In genomic region chr13:97766600-97766999, GRCm38 (mm10) we compare ENCODE assay signal across 24 mouse cellular contexts. TPM values are rescaled to one million over a fixed set of nuclear protein-coding genes. Genes with fewer than 3 reads are reported as not detected.
A peak's percentile ranks its signal among the peaks of the same experiment; 100 is the strongest.
DNase-seq lines count a peak whose midpoint lies in the region; ATAC-seq and TF ChIP-seq lines count a peak whose summit lies in the region.
"Had no signal": no experiment of that assay in that cellular context is flagged by ENCODE, and none has a peak within 500 bp of the region (broad histone marks: within the 10 kb centered on the region; RNA-seq: fewer than 3 reads in every experiment).

No protein-coding gene starts in this region.

- DNase-seq in left cerebral cortex, adult 2 months (ENCODE audit: extremely low spot score in 1 of 2, low spot score in 2 of 2): no peak
- DNase-seq in left cerebral cortex, postnatal 36 days (ENCODE audit: low spot score in 2 of 2): no peak
- no peak for DNase-seq in cerebellum, postnatal 4 days (ENCODE audit: low spot score in 2 of 2)
- DNase-seq in spleen, adult 12 weeks (ENCODE audit: low spot score): no peak
- DNase-seq in gastrocnemius, postnatal 25 days: no peak
- DNase-seq: adrenal gland, adult 2 months; adrenal gland, postnatal 25 days; cerebellum, adult 2 months; cerebellum, postnatal 10 days; forebrain, postnatal 0 days; gastrocnemius, adult 2 months; heart, adult 2 months; heart, postnatal 14 days had no signal

- H3K4me3 ChIP-seq in left cerebral cortex, adult 2 months: no peak overlapping the region
- no peak overlapping the region for H3K4me3 ChIP-seq in liver, embryonic 12.5 days
- no peak overlapping the region for H3K4me3 ChIP-seq in liver, embryonic 16.5 days (ENCODE audit: low read depth, low read length)
- H3K4me3 ChIP-seq: embryonic facial prominence, embryonic 12.5 days; forebrain, embryonic 13.5 days; gastrocnemius, adult 2 months; heart, adult 2 months; heart, embryonic 15.5 days; hindbrain, embryonic 10.5 days had no signal

- peak overlapping the region; percentile 40 for H3K4me2 ChIP-seq in liver, embryonic 12.5 days
- H3K4me2 ChIP-seq in liver, embryonic 16.5 days (ENCODE audit: low read depth, low read length): peak overlapping the region; percentile 26; the same call in 1 of the 2 replicates
- H3K4me2 ChIP-seq: embryonic facial prominence, embryonic 12.5 days; forebrain, embryonic 13.5 days; heart, embryonic 11.5 days; heart, embryonic 15.5 days; hindbrain, embryonic 14.5 days had no signal

- TF ChIP-seq CTCF in left cerebral cortex, adult 2 months (IDR thresholded peaks at IDR 0.05): no peak

- H3K27ac ChIP-seq in left cerebral cortex, adult 2 months: peak overlapping the region; percentile 25
- H3K27ac ChIP-seq in liver, embryonic 12.5 days: peak overlapping the region; percentile 68
- peak overlapping the region; percentile 79 for H3K27ac ChIP-seq in liver, embryonic 16.5 days (ENCODE audit: low read length)
- H3K27ac ChIP-seq: embryonic facial prominence, embryonic 12.5 days; forebrain, embryonic 13.5 days; gastrocnemius, adult 2 months; heart, adult 2 months; heart, embryonic 15.5 days; hindbrain, embryonic 10.5 days; hindbrain, embryonic 14.5 days had no signal

- intact Hi-C loops in left cerebral cortex, adult 2 months (cut with DNase I): loop anchor here (5.0 kb wide), 1 partner anchor 109 kb away; no protein-coding TSS in a partner anchor
- intact Hi-C loops in left cerebral cortex, postnatal 36 days (cut with DNase I): loop anchor here (5.0 kb wide), 1 partner anchor 524 kb away; the partner anchor contains the start of gene Enc1

- H3K27me3 ChIP-seq in liver, embryonic 12.5 days (replicated peaks): no peaks in the 10 kb centered on the region
- no peaks in the 10 kb centered on the region for H3K27me3 ChIP-seq in liver, embryonic 16.5 days (ENCODE audit: control insufficient read depth, insufficient read depth, low read depth, low read length)
- H3K27me3 ChIP-seq: CH12.LX; embryonic facial prominence, embryonic 12.5 days; forebrain, embryonic 13.5 days; heart, embryonic 15.5 days; Patski had no signal

- peak; percentile 84 for ATAC-seq in erythroblast, adult 5-6 weeks (replicated peaks; ENCODE audit: low FRiP score, poor library complexity, severe bottlenecking)
- ATAC-seq in liver, embryonic 12.5 days: peak; percentile 90
- ATAC-seq in liver, embryonic 16.5 days (ENCODE audit: low read depth): peak; percentile 92
- ATAC-seq: forebrain, embryonic 13.5 days; Patski had no signal

- H3K9ac ChIP-seq in liver, embryonic 12.5 days: no peak overlapping the region
- H3K9ac ChIP-seq in liver, embryonic 16.5 days (ENCODE audit: low read depth, low read length): no peak overlapping the region
- H3K9ac ChIP-seq: embryonic facial prominence, embryonic 12.5 days; forebrain, embryonic 13.5 days; forebrain, postnatal 0 days; heart, embryonic 15.5 days; hindbrain, embryonic 14.5 days had no signal

- H3K9me3 ChIP-seq in liver, embryonic 12.5 days (replicated peaks): no peaks in the 10 kb centered on the region
- no peaks in the 10 kb centered on the region for H3K9me3 ChIP-seq in liver, embryonic 16.5 days (replicated peaks; ENCODE audit: control insufficient read depth, low read length)
- H3K9me3 ChIP-seq: embryonic facial prominence, embryonic 12.5 days; forebrain, embryonic 13.5 days; heart, embryonic 15.5 days had no signal

- H3K36me3 ChIP-seq in liver, embryonic 12.5 days: no peaks in the 10 kb centered on the region
- H3K36me3 ChIP-seq in liver, embryonic 16.5 days (ENCODE audit: control insufficient read depth, insufficient read depth): no peaks in the 10 kb centered on the region
- H3K36me3 ChIP-seq: embryonic facial prominence, embryonic 12.5 days; heart, embryonic 15.5 days; hindbrain, embryonic 10.5 days had no signal

- H3K4me1 ChIP-seq in liver, embryonic 12.5 days: peaks cover 46% of the 10 kb centered on the region
- peaks cover 24% of the 10 kb centered on the region for H3K4me1 ChIP-seq in liver, embryonic 16.5 days (ENCODE audit: control insufficient read depth, low read depth, low read length)

- WGBS in liver, embryonic 12.5 days (ENCODE audit: insufficient replicate concordance): 64% methylated on average over 3 of the region's 3 CpGs
- WGBS in liver, embryonic 16.5 days (ENCODE audit: insufficient replicate concordance): 44% methylated on average over 3 of the region's 3 CpGs

RNA-seq across cellular contexts. Expression of gene Gm10260, which starts 6.2 kb away (rescaled TPM):
- 10 to 100 TPM; 72.1 to 82.4 TPM for total RNA-seq in left cerebral cortex, adult 2 months (2021)
- 10 to 100 TPM; 78.4 to 87.8 TPM for total RNA-seq in left cerebral cortex, postnatal 36 days (2021)
- total RNA-seq in erythroblast, adult 5-6 weeks (2015; ENCODE audit: low replicate concordance): 13.2 and 21.1 TPM in 2 replicates
- 4.6 and 5.9 TPM in 2 replicates for total RNA-seq in erythroblast, adult 5-6 weeks (2017; ENCODE audit: low replicate concordance)
- 3.4 and 5.3 TPM in 2 replicates for polyA plus RNA-seq in liver, embryonic 12.5 days (2016; fragmentation: Nextera tagmentation; extraction: Ambion mirVana)
- 4.4 and 4.9 TPM in 2 replicates for polyA plus RNA-seq in liver, embryonic 16.5 days (2015; fragmentation: Nextera tagmentation; extraction: Ambion mirVana)
- 10 to 100 TPM; 88.9 to 97.1 TPM for total RNA-seq in gastrocnemius, postnatal 25 days (2021)

Comparison
In these comparisons a context has a peak if more than half of its experiments do, and no peak if none do; other contexts are left out.
1. H3K27ac ChIP-seq: peak in every context shown above with its lines; median percentile 79 in liver, embryonic 16.5 days; 68 in liver, embryonic 12.5 days; 25 in left cerebral cortex, adult 2 months.